Mouse (Mus musculus): ENCODE results near the gene Dennd4c.

DNA sequence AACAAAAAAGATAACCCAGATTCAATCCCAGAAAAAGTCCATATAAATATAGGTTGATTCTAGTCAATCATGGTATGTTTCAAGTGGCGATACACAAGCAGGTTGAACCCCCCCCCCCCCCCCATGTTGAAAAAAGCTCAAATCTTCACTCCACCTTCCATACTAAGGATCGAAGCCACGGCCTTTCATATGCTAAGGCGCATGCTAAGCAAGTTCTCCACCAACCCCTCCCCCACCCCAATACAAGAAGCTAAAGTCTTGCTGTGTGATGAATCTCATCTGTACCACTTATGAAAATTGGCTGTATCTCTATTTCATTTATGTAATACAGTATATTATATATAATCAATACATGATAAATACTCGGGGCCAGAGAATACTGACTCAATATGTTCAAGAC, 22.2 kb upstream of the Dennd4c start:
- TF ChIP-seq CTCF (IDR thresholded peaks at IDR 0.05; ENCODE audit: control insufficient read depth, insufficient read depth, insufficient replicate concordance, low read depth, low read length) = no peak
- TF ChIP-seq POLR2A (IDR thresholded peaks at IDR 0.05; ENCODE audit: control insufficient read depth, low read depth, low read length) = no peak

Data from testis, adult 2 months (tissue).